Mouse (Mus musculus) right cerebral cortex, postnatal 4 days (tissue): ENCODE data around the gene Abca12.
A peak's percentile ranks its signal among the peaks of the same experiment; 100 is the strongest.

Experiments
- DNase-seq: peaks from one replicate; pipeline ENCODE4 v3.0.0-alpha.2; 2022

The Abca12 gene

GRCm38 (mm10) chr1:71414810-71415209 lies at the start of gene Abca12:
Abca12 (minus strand) TSS chr1:71414910.
- no peak for DNase-seq

- no peak for DNase-seq
These were observed 43.3 kb upstream of the Abca12 start for GRCm38 (mm10) chr1:71457961-71458360.

GRCm38 (mm10) chr1:71447424-71447823 lies 32.7 kb upstream of the Abca12 start:
- DNase-seq = no peak

GRCm38 (mm10) chr1:71421741-71422333 lies 7.1 kb upstream of the Abca12 start:
- DNase-seq = no peak

- peak; percentile 6 for DNase-seq
These were observed 3.8 kb upstream of the Abca12 start for GRCm38 (mm10) chr1:71418467-71418866.

GRCm38 (mm10) chr1:71417951-71418350 lies 3.2 kb upstream of the Abca12 start:
- no peak for DNase-seq

GRCm38 (mm10) chr1:71414084-71414483 lies 626 bp downstream of the Abca12 start:
- DNase-seq = no peak

GRCm38 (mm10) chr1:71413114-71413513 lies 1.6 kb downstream of the Abca12 start:
- no peak for DNase-seq

GRCm38 (mm10) chr1:71407711-71408110 lies 7.0 kb downstream of the Abca12 start:
- DNase-seq = no peak

- no peak for DNase-seq
These were observed 17.1 kb downstream of the Abca12 start for GRCm38 (mm10) chr1:71397635-71398034.

GRCm38 (mm10) chr1:71396105-71396504 lies 18.6 kb downstream of the Abca12 start:
- no peak for DNase-seq

GRCm38 (mm10) chr1:71394177-71394576 lies 20.5 kb downstream of the Abca12 start:
- no peak for DNase-seq

- no peak for DNase-seq
These were observed 21.2 kb downstream of the Abca12 start for GRCm38 (mm10) chr1:71393489-71393888.

- no peak for DNase-seq
These were observed 22.2 kb downstream of the Abca12 start for GRCm38 (mm10) chr1:71392463-71392862.

GRCm38 (mm10) chr1:71386593-71386992 lies 28.1 kb downstream of the Abca12 start:
- DNase-seq = no peak

- no peak for DNase-seq
These were observed 30.6 kb downstream of the Abca12 start for GRCm38 (mm10) chr1:71384098-71384497.

- DNase-seq = no peak
These were observed 41.6 kb downstream of the Abca12 start for GRCm38 (mm10) chr1:71373090-71373489.

- no peak for DNase-seq
These were observed 44.4 kb downstream of the Abca12 start for GRCm38 (mm10) chr1:71370266-71370665.

GRCm38 (mm10) chr1:71367770-71368169 lies 46.9 kb downstream of the Abca12 start:
- DNase-seq = no peak

- no peak for DNase-seq
These were observed 71.7 kb downstream of the Abca12 start for GRCm38 (mm10) chr1:71342861-71343554.

- DNase-seq = no peak
These were observed 72.5 kb downstream of the Abca12 start for GRCm38 (mm10) chr1:71342261-71342594.

- no peak for DNase-seq
These were observed 73.1 kb downstream of the Abca12 start for GRCm38 (mm10) chr1:71341370-71342260.

GRCm38 (mm10) chr1:71338548-71339340 lies 76.0 kb downstream of the Abca12 start:
- no peak for DNase-seq
